Mouse (Mus musculus) frontal cortex, adult 2 months (tissue): ENCODE measurements around the gene Slc41a3. TPM values are rescaled to one million over a fixed set of nuclear protein-coding genes. Genes with fewer than 3 reads are reported as not detected.

ENCODE experiments used
- DNase-seq, 2 experiments: peaks; one replicate each; pipeline ENCODE4 v3.0.0; 2022; ENCODE audit warnings: low spot score in 1 of 2; ENCODE audit errors: extremely low spot score in 1 of 2
- polyA plus RNA-seq: library from polyadenylated mRNA; depleted of rRNA; stranded (reverse); fragments of >200 nt; gene quantifications from 2 replicates; pipeline ENCODE4 v1.2.3, GENCODE M21; 2012; rRNA removed

Slc41a3 gene
- 6.7 and 6.9 TPM in 2 replicates for polyA plus RNA-seq

GRCm38 (mm10) chr6:90604533-90605297, at the start of gene Slc41a3:
Gene Slc41a3 (plus strand): TSS chr6:90604725.
- DNase-seq = peak; percentile 77 to 85

GRCm38 (mm10) chr6:90556534-90557058, 47.9 kb upstream of the Slc41a3 start:
- DNase-seq = no peak

GRCm38 (mm10) chr6:90557077-90557476, 47.4 kb upstream of the Slc41a3 start:
- no peak for DNase-seq

- no peak for DNase-seq
Measured at GRCm38 (mm10) chr6:90557829-90558693, 46.5 kb upstream of the Slc41a3 start.

- peak in 1 of 2 experiments; percentile 46 for DNase-seq
Measured at GRCm38 (mm10) chr6:90560390-90561058, 44.0 kb upstream of the Slc41a3 start.

GRCm38 (mm10) chr6:90561234-90561781, 43.2 kb upstream of the Slc41a3 start:
- DNase-seq = no peak

GRCm38 (mm10) chr6:90564240-90564639, 40.3 kb upstream of the Slc41a3 start:
- no peak for DNase-seq

GRCm38 (mm10) chr6:90565357-90566215, 38.9 kb upstream of the Slc41a3 start:
- no peak for DNase-seq

- no peak for DNase-seq
Measured at GRCm38 (mm10) chr6:90567486-90567885, 37.0 kb upstream of the Slc41a3 start.

GRCm38 (mm10) chr6:90567928-90568327, 36.6 kb upstream of the Slc41a3 start:
- peak; percentile 38 to 45 for DNase-seq

GRCm38 (mm10) chr6:90568721-90569120, 35.8 kb upstream of the Slc41a3 start:
- DNase-seq = no peak

- DNase-seq = no peak
Measured at GRCm38 (mm10) chr6:90569736-90570383, 34.7 kb upstream of the Slc41a3 start.

- no peak for DNase-seq
Measured at GRCm38 (mm10) chr6:90570392-90570791, 34.1 kb upstream of the Slc41a3 start.

- DNase-seq = peak; percentile 45 to 90
Measured at GRCm38 (mm10) chr6:90575261-90575715, 29.2 kb upstream of the Slc41a3 start.

- no peak for DNase-seq
Measured at GRCm38 (mm10) chr6:90578174-90578573, 26.4 kb upstream of the Slc41a3 start.

- no peak for DNase-seq
Measured at GRCm38 (mm10) chr6:90582331-90582730, 22.2 kb upstream of the Slc41a3 start.

- no peak for DNase-seq
Measured at GRCm38 (mm10) chr6:90588113-90588512, 16.4 kb upstream of the Slc41a3 start.

GRCm38 (mm10) chr6:90590707-90591106, 13.8 kb upstream of the Slc41a3 start:
- DNase-seq = peak in 1 of 2 experiments; percentile 52

- DNase-seq = no peak
Measured at GRCm38 (mm10) chr6:90594972-90595371, 9.6 kb upstream of the Slc41a3 start.
